Mouse (Mus musculus) WW6 (cell line): Measurements from ENCODE around the gene Slc25a38.

Source experiments
- DNase-seq: peaks from one replicate; pipeline ENCODE4 v3.0.0-alpha.2; 2013; ENCODE audit warnings: low read depth, low spot score

Gene Slc25a38

GRCm38 (mm10) chr9:120110211-120111018, at the start of gene Slc25a38:
Slc25a38 (plus strand) TSS chr9:120110374.
- DNase-seq: peak; percentile 84

GRCm38 (mm10) chr9:120064317-120064716, 45.9 kb upstream of the Slc25a38 start:
- no peak for DNase-seq

GRCm38 (mm10) chr9:120067609-120068008, 42.6 kb upstream of the Slc25a38 start:
- DNase-seq: no peak

- no peak for DNase-seq
Observed at GRCm38 (mm10) chr9:120068047-120068446, 42.1 kb upstream of the Slc25a38 start.

- DNase-seq: no peak
Observed at GRCm38 (mm10) chr9:120069779-120070178, 40.4 kb upstream of the Slc25a38 start, which contains the start of gene Cx3cr1. Cx3cr1 (minus strand) TSS chr9:120069879.

GRCm38 (mm10) chr9:120071251-120071650, 38.9 kb upstream of the Slc25a38 start:
- DNase-seq: no peak

GRCm38 (mm10) chr9:120073169-120073568, 37.0 kb upstream of the Slc25a38 start:
- DNase-seq: peak; percentile 16

GRCm38 (mm10) chr9:120074516-120074915, 35.7 kb upstream of the Slc25a38 start:
- no peak for DNase-seq

- DNase-seq: no peak
Observed at GRCm38 (mm10) chr9:120078241-120078640, 31.9 kb upstream of the Slc25a38 start.

- DNase-seq: no peak
Observed at GRCm38 (mm10) chr9:120079901-120080300, 30.3 kb upstream of the Slc25a38 start.

GRCm38 (mm10) chr9:120080546-120081108, 29.5 kb upstream of the Slc25a38 start:
- no peak for DNase-seq

GRCm38 (mm10) chr9:120081247-120081646, 28.9 kb upstream of the Slc25a38 start:
- no peak for DNase-seq

- DNase-seq: no peak
Observed at GRCm38 (mm10) chr9:120081967-120082366, 28.2 kb upstream of the Slc25a38 start.

GRCm38 (mm10) chr9:120082691-120083090, 27.5 kb upstream of the Slc25a38 start:
- DNase-seq: no peak

GRCm38 (mm10) chr9:120083158-120083894, 26.8 kb upstream of the Slc25a38 start:
- DNase-seq: no peak

- no peak for DNase-seq
Observed at GRCm38 (mm10) chr9:120084406-120084805, 25.8 kb upstream of the Slc25a38 start.

GRCm38 (mm10) chr9:120089125-120089524, 21.0 kb upstream of the Slc25a38 start:
- no peak for DNase-seq

- DNase-seq: no peak
Observed at GRCm38 (mm10) chr9:120091086-120091485, 19.1 kb upstream of the Slc25a38 start.

GRCm38 (mm10) chr9:120091696-120092238, 18.4 kb upstream of the Slc25a38 start, which contains the start of gene Ccr8:
Ccr8 (plus strand) TSS chr9:120092114.
- no peak for DNase-seq

GRCm38 (mm10) chr9:120093701-120094100, 16.5 kb upstream of the Slc25a38 start:
- DNase-seq: no peak

GRCm38 (mm10) chr9:120095886-120096285, 14.3 kb upstream of the Slc25a38 start:
- no peak for DNase-seq

GRCm38 (mm10) chr9:120098682-120099081, 11.5 kb upstream of the Slc25a38 start:
- peak; percentile 57 for DNase-seq
